In the genomic region with DNA sequence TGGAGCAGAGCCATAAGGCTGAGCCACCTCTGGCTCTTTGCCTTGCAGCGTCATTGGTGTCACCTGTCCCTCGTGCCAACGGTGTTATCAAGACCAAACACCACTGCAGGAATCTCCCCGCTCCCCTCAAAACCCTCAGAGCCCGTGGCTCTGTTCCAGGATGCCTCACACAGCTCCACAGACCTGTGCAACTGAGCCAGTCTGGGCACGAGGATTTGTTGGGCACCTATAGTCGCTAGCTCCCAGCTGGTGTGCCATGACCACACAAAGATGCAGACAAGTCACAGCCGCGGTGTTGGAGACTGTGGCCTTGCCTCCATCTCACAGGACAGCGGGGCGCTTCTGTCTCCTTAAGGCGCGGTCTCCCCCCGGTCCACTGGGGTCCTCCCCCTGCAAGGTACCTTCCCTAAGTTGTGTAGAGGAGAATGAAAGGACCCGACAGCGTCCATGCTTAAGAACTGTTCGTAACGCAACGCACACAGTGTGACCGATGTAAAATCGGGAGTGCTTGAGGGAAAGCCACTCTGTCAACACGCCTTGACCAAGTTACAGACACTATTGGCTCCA, we compare ENCODE assay signal across 8 mouse cellular contexts. TPM values are rescaled to one million over a fixed set of nuclear protein-coding genes. Genes with fewer than 3 reads are reported as not detected.
DNase-seq lines count a peak whose midpoint lies in the region; ATAC-seq and TF ChIP-seq lines count a peak whose summit lies in the region.

No protein-coding gene starts in this region.

- peak overlapping the region; percentile 82 for H3K9ac ChIP-seq in forebrain, embryonic 16.5 days (replicated peaks; ENCODE audit: low read depth, low read length)
- peak overlapping the region; percentile 15 for H3K9ac ChIP-seq in intestine, embryonic 15.5 days
- H3K9ac ChIP-seq in liver, postnatal 0 days (replicated peaks), result peak overlapping the region; percentile 55
- H3K9ac ChIP-seq in neural tube, embryonic 15.5 days (replicated peaks), result peak overlapping the region; percentile 91

- H3K27me3 ChIP-seq in forebrain, embryonic 16.5 days (replicated peaks; ENCODE audit: control insufficient read depth, insufficient read depth, low read length), result peaks cover 16% of the 10 kb centered on the region
- H3K27me3 ChIP-seq in intestine, embryonic 15.5 days (replicated peaks), result peaks cover 4% of the 10 kb centered on the region
- H3K27me3 ChIP-seq in liver, postnatal 0 days (ENCODE audit: insufficient read depth, low read length), result no peaks in the 10 kb centered on the region
- peaks cover 8% of the 10 kb centered on the region; the same call in 1 of the 2 replicates for H3K27me3 ChIP-seq in neural tube, embryonic 15.5 days (replicated peaks)

- no peaks in the 10 kb centered on the region for H3K9me3 ChIP-seq in forebrain, embryonic 16.5 days (ENCODE audit: control insufficient read depth, low read length)
- H3K9me3 ChIP-seq in intestine, embryonic 15.5 days, result no peaks in the 10 kb centered on the region
- H3K9me3 ChIP-seq in liver, postnatal 0 days (ENCODE audit: low read length), result no peaks in the 10 kb centered on the region
- H3K9me3 ChIP-seq in neural tube, embryonic 15.5 days (replicated peaks), result no peaks in the 10 kb centered on the region

- H3K4me2 ChIP-seq in forebrain, embryonic 16.5 days (ENCODE audit: low read length), result peak overlapping the region; percentile 97
- peak overlapping the region; percentile 91 for H3K4me2 ChIP-seq in intestine, embryonic 15.5 days (replicated peaks)
- peak overlapping the region; percentile 76 for H3K4me2 ChIP-seq in liver, postnatal 0 days (ENCODE audit: low read depth, low read length)
- peak overlapping the region; percentile 95 for H3K4me2 ChIP-seq in neural tube, embryonic 15.5 days

- TF ChIP-seq CTCF in liver, postnatal 0 days (IDR thresholded peaks at IDR 0.05; ENCODE audit: low read depth), result no peak

- H3K36me3 ChIP-seq in forebrain, embryonic 16.5 days (ENCODE audit: control insufficient read depth, insufficient read depth), result no peaks in the 10 kb centered on the region
- H3K36me3 ChIP-seq in intestine, embryonic 15.5 days, result no peaks in the 10 kb centered on the region
- peaks cover 6% of the 10 kb centered on the region for H3K36me3 ChIP-seq in liver, postnatal 0 days (replicated peaks; ENCODE audit: insufficient read depth, low read length)
- peaks cover 7% of the 10 kb centered on the region; the same call in 1 of the 2 replicates for H3K36me3 ChIP-seq in neural tube, embryonic 15.5 days

- peak; percentile 80 for TF ChIP-seq EP300 in liver, postnatal 0 days (IDR thresholded peaks at IDR 0.05; ENCODE audit: low read depth)

- ATAC-seq in forebrain, embryonic 16.5 days, result no peak; the same call in none of the 2 replicates
- ATAC-seq in intestine, embryonic 15.5 days, result peak; percentile 37; the same call in 1 of the 2 replicates
- peak; percentile 33 for ATAC-seq in liver, postnatal 0 days
- peak; percentile 53 for ATAC-seq in neural tube, embryonic 15.5 days (ENCODE audit: low FRiP score)

- 1% methylated on average over 22 of the region's 22 CpGs for WGBS in forebrain, embryonic 16.5 days
- WGBS in intestine, embryonic 15.5 days, result 2% methylated on average over 22 of the region's 22 CpGs
- whole genome bisulfite sequencing in liver, postnatal 0 days (ENCODE audit: insufficient replicate concordance), result under 1% methylated on average over 22 of the region's 22 CpGs
- WGBS in neural tube, embryonic 15.5 days, result 3% methylated on average over 22 of the region's 22 CpGs

- H3K4me1 ChIP-seq in forebrain, embryonic 16.5 days (replicated peaks; ENCODE audit: control insufficient read depth, insufficient read depth, low read length), result peaks cover 18% of the 10 kb centered on the region
- H3K4me1 ChIP-seq in intestine, embryonic 15.5 days (replicated peaks), result peaks cover 11% of the 10 kb centered on the region; the same call in 1 of the 2 replicates
- peaks cover 37% of the 10 kb centered on the region for H3K4me1 ChIP-seq in liver, postnatal 0 days (ENCODE audit: insufficient read depth)
- H3K4me1 ChIP-seq in neural tube, embryonic 15.5 days, result peaks cover 16% of the 10 kb centered on the region

- DNase-seq in layer of hippocampus, postnatal 10 days (ENCODE audit: low spot score in 2 of 2), result peak; percentile 25 to 34
- DNase-seq in layer of hippocampus, adult 11-12 months (ENCODE audit: low spot score), result no peak
- DNase-seq in c-Kit-positive CD71-positive TER-119-positive erythroid progenitor cells, embryonic 14.5 days (ENCODE audit: low spot score), result peak; percentile 67
- DNase-seq in liver, postnatal 0 days, result peak; percentile 78
- DNase-seq in ovary, postnatal 36 days (ENCODE audit: low spot score), result no peak

- H3K27ac ChIP-seq in forebrain, embryonic 16.5 days (ENCODE audit: low read length), result no peak overlapping the region
- no peak overlapping the region for H3K27ac ChIP-seq in intestine, embryonic 15.5 days
- peak overlapping the region; percentile 85 for H3K27ac ChIP-seq in liver, postnatal 0 days (ENCODE audit: low read depth)
- peak overlapping the region; percentile 59 for H3K27ac ChIP-seq in neural tube, embryonic 15.5 days (replicated peaks)

- H3K4me3 ChIP-seq in forebrain, embryonic 16.5 days (replicated peaks; ENCODE audit: low read length), result peak overlapping the region; percentile 93
- H3K4me3 ChIP-seq in intestine, embryonic 15.5 days (replicated peaks), result peak overlapping the region; percentile 90
- peak overlapping the region; percentile 93 for H3K4me3 ChIP-seq in liver, postnatal 0 days (ENCODE audit: low read depth, low read length)
- peak overlapping the region; percentile 85 for H3K4me3 ChIP-seq in neural tube, embryonic 15.5 days (replicated peaks)

RNA-seq across cellular contexts. Expression of a gene that starts 0.6 kb away (rescaled TPM):
- 10 to 100 TPM; 47.0 to 49.1 TPM for total RNA-seq in layer of hippocampus, postnatal 10 days (2021)
- polyA plus RNA-seq in forebrain, embryonic 16.5 days (2015; fragmentation: Nextera tagmentation; extraction: Ambion mirVana), result 13.7 and 14.1 TPM in 2 replicates
- 3.8 and 4.1 TPM in 2 replicates for polyA plus RNA-seq in intestine, embryonic 15.5 days (2015; fragmentation: Nextera tagmentation; extraction: Ambion mirVana)
- 4.6 and 4.8 TPM in 2 replicates for polyA plus RNA-seq in liver, postnatal 0 days (2015; fragmentation: Nextera tagmentation; extraction: Ambion mirVana)
- 12.0 and 13.4 TPM in 2 replicates for polyA plus RNA-seq in neural tube, embryonic 15.5 days (2015; fragmentation: Nextera tagmentation; extraction: Ambion mirVana)

RNA-seq across cellular contexts. Expression of a gene that starts 45.3 kb away (rescaled TPM):
- total RNA-seq in layer of hippocampus, postnatal 10 days (2021), result 10 to 100 TPM; 12.9 to 14.9 TPM
- 10.9 and 13.2 TPM in 2 replicates for polyA plus RNA-seq in forebrain, embryonic 16.5 days (2015; fragmentation: Nextera tagmentation; extraction: Ambion mirVana)
- polyA plus RNA-seq in intestine, embryonic 15.5 days (2015; fragmentation: Nextera tagmentation; extraction: Ambion mirVana), result 7.2 and 8.1 TPM in 2 replicates
- 2.2 and 2.5 TPM in 2 replicates for polyA plus RNA-seq in liver, postnatal 0 days (2015; fragmentation: Nextera tagmentation; extraction: Ambion mirVana)
- polyA plus RNA-seq in neural tube, embryonic 15.5 days (2015; fragmentation: Nextera tagmentation; extraction: Ambion mirVana), result 10.0 and 10.3 TPM in 2 replicates

Comparison
In these comparisons a context has a peak if more than half of its experiments do, and no peak if none do; other contexts are left out.
1. DNase-seq: peak in layer of hippocampus, postnatal 10 days (2 of 2), c-Kit-positive CD71-positive TER-119-positive erythroid progenitor cells, embryonic 14.5 days (single experiment) and liver, postnatal 0 days (single experiment); none in layer of hippocampus, adult 11-12 months (single experiment) and ovary, postnatal 36 days (single experiment).
2. H3K27ac ChIP-seq: peak in liver, postnatal 0 days (single experiment) and neural tube, embryonic 15.5 days (single experiment); none in forebrain, embryonic 16.5 days (single experiment) and intestine, embryonic 15.5 days (single experiment).
3. H3K9ac ChIP-seq: peak in every context shown above with its lines; median percentile 91 in neural tube, embryonic 15.5 days; 82 in forebrain, embryonic 16.5 days; 55 in liver, postnatal 0 days; 15 in intestine, embryonic 15.5 days.
4. Peak in every context shown above with its lines, with median percentiles within 50 percentile points of each other: H3K4me2 ChIP-seq and H3K4me3 ChIP-seq.